Mouse (Mus musculus): ENCODE measurements around the gene Anapc13.

Gene Anapc13

DNA sequence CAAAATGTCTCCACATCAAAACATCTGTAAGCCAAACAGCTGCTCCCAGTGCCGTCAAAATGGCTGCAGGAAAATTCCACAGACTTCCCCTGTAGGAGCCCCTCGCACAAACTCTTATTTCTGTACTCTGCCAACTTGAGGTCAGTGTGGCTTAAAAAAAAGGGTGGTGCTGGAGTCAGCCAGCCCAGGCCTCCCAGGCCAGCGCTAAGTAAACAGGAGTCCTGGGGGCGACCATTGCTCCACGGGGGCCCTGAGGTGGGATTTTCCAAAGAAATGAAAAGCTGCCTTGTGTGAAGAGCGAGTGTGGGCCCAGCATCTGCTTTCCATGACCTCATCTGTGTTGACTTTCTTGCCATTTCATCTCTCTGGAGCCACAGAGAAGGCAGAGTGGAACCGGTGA is 55.4 kb downstream of the Anapc13 start:
- no peak for DNase-seq (ENCODE audit: low read depth, low spot score)
